Mouse (Mus musculus) Patski (cell line): ENCODE data around the gene Rnf138rt1. TPM values are rescaled to one million over a fixed set of nuclear protein-coding genes. Genes with fewer than 3 reads are reported as not detected.

Experiments
- ATAC-seq: fragments of 100-300 bp; one replicate; pipeline ENCODE4 v1.8.0; 2021
- CTCF ChIA-PET: fragments of 350-600 bp; sonication (Branson Sonifier 250); formaldehyde crosslinking; loops from one replicate; lab custom pipeline; 2022; ENCODE audit warnings: inconsistent platforms; lab: Charles Lee
- POLR2A ChIA-PET: fragments of 350-600 bp; sonication (Branson Sonifier 250); formaldehyde crosslinking; loops from one replicate; lab custom pipeline; 2022; ENCODE audit warnings: antibody characterized with exemption, inconsistent platforms; lab: Charles Lee
- DNase-seq: peaks from one replicate; pipeline ENCODE4 v3.0.0-alpha.2; 2011; ENCODE audit warnings: low read depth, low spot score
- H3K27me3 ChIP-seq: fragments of 371-371 bp; one replicate; pipeline ENCODE4 v1.5.1; 2021
- CTCF ChIP-seq: fragments of 100-300 bp; IDR thresholded peaks from one replicate; pipeline ENCODE4 v1.5.1; 2021
- in situ Hi-C: fragments of 300-500 bp; cut with MboI; formaldehyde crosslinking; loops from 3 replicates; pipeline ENCODE4 v1.11.1; 2018; ENCODE audit warnings: low pct_unique_long_range_greater_than_20kb, mixed read lengths
- polyA plus RNA-seq: library from polyadenylated mRNA; unstranded; gene quantifications from one replicate; pipeline ENCODE4 v1.2.3, GENCODE M21; 2021

The Rnf138rt1 gene
- polyA plus RNA-seq, result not detected

DNA sequence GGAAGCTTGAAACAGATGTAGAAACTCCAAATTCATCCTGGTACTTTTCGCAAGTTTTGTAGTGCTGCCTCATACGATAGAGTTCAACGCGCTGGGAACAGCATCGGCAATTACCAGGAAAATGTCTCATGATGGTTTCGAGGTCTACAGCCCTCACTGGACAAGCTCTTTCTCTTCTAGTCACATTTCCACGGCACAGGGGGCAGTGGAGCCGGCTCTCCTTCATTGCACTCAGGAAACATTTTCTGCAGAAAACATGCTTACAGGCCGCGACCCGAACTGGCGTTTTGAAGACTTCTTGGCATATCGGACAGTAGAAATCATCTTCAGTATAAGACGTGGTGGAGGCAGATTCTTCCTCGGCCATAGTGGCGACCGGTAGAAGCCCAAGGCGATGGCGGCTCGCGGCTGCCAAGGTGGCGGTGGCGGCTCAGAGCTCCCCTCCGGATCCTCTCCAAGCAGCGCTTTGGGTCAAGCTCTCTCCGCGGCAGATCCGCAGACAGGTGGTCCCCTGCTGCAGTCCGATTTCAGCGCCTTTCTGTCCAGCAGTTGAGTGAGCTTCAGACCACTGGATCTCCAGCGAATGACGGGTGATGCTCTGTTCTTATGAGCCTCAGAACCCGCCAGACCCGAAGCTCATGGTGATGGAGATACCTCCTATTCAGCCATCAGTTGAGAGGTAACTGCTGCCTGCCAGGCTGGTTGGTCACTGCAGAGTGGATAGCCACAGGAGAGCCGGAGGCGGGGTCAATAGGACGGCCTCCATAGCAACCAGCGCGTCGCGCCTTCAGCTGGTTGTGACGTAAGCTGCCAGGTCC is at the start of gene Rnf138rt1:
TSS of gene Rnf138rt1 (minus strand) at position 713 of the 818 bp plus-strand sequence.
- ATAC-seq, result no peak
- peaks cover 9% of the 10 kb centered on the region for H3K27me3 ChIP-seq
- ChIA-PET CTCF (no interaction called here), POLR2A (no interaction called here)
- TF ChIP-seq CTCF, result no peak
- in situ Hi-C loops, result no loop called here
- no peak for DNase-seq

DNA sequence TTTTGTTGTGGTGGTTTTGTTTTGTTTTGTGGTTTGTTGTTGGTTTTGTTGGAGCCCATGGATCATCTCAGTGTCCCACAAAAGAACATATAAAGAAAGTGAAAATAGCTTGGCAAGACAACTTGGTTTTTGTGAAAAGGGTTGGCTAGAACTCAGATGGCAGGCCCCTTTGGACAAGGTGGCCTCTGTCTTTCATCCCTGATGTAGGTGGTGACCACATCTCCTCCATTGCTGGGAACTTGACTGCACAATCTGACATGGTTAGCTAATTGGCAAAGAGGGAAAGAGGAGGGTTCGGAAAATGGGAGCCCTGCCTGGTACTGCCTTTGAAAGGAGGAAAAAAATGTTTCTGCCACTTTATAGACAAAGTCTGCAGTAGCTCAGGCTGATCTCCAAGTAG is 46.1 kb upstream of the Rnf138rt1 start:
- TF ChIP-seq CTCF, result no peak
- peaks cover 11% of the 10 kb centered on the region for H3K27me3 ChIP-seq
- ChIA-PET CTCF (interaction anchor here (0.7 kb wide), 1 partner anchor 24 kb away, joined by 3 read pairs; no protein-coding TSS in a partner anchor), POLR2A (no interaction called here)
- DNase-seq, result no peak
- in situ Hi-C loops, result no loop called here
- no peak for ATAC-seq

DNA sequence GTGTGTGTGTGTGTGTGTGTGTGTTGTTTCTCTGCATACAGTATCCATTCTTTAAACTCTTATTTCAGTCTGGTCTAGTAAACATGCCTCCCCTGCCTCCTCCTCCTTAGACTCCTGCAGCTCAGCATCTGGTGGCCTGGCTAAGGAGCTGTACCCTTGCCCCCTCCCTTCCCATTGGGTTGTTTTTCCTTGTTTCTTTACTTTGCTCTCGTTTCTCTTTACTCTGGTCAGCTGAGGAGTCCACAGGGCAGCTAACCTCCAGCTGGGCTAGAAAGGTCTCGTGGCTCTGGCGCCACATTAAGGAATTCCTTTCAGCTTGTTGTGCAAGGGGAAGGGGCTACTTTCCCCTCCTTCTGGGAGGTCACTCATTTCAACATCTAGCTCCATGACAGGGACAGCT is 5.2 kb upstream of the Rnf138rt1 start:
- CTCF ChIA-PET, result no interaction called here
- no peak for TF ChIP-seq CTCF
- ATAC-seq, result no peak
- POLR2A ChIA-PET, result interaction anchor here (1.5 kb wide), 1 partner anchor 15 kb away, joined by 3 read pairs; no protein-coding TSS in a partner anchor
- no peak for DNase-seq
- H3K27me3 ChIP-seq, result peaks cover 7% of the 10 kb centered on the region
- in situ Hi-C loops, result no loop called here

DNA sequence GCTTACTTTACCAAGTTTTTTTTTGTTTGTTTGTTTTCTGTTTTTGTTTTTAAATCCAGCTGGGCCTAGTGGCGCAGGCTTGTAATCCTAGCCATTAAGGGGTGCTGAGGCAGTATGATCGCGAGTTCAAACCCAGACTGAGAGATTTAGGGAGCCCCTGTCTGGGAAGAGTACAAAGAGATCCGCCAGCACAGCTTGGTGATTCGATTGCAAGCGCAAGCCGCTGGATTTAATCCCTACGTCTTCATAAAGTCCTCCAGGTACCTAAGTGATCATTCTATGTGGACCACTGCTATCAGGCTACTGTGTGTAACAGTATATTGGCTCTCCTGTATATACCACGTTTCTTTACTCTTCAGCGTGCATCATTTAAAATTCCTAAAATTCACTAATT is 303 bp upstream of the Rnf138rt1 start:
- ChIA-PET CTCF (no interaction called here), POLR2A (no interaction called here)
- DNase-seq (no peak), ATAC-seq (no peak)
- H3K27me3 ChIP-seq, result peaks cover 9% of the 10 kb centered on the region
- in situ Hi-C loops, result no loop called here
- no peak for TF ChIP-seq CTCF

DNA sequence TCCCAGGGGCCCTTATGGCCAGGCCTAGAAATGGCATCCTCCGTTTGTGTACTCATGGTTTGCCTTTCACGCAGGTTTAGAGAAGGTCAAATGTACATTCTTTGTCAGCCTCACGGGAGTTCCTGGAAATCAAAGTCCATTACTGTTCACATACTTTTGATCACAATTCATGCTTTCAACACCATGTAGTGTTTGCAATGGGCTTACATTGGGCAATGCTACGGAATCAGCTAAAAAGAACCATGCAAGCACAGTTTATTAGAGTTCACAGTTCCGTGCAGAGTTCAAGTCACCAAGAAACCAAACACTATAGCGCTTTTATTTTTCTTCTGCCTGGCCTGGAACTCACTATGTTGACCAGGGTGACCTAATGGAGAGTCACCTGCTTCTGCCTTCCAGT is 15.1 kb downstream of the Rnf138rt1 start:
- in situ Hi-C loops, result no loop called here
- CTCF ChIA-PET, result no interaction called here

DNA sequence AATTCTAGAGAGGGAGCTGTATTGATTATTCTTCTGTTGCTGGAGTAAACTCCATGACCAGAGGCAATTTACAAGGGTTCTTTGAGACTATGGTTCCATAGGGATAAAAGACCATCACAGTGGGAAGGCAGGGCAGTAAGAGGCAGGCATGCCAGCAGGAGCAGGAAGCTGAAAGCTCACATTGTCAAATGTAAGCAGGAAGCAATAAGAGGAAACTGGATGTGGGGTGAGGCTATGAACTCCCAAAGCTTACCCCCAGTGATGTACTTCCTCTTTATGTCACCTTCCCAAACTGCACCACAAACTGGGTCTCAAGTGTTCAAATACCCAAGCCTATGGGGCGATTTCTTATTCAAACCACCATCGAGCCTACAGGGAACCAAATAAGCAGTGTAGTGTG is 17.2 kb downstream of the Rnf138rt1 start:
- ChIA-PET POLR2A (no interaction called here), CTCF (no interaction called here)
- no peak for TF ChIP-seq CTCF
- ATAC-seq, result no peak
- peaks cover 17% of the 10 kb centered on the region for H3K27me3 ChIP-seq
- in situ Hi-C loops, result no loop called here
- DNase-seq, result no peak

More for the DNA sequence above, 15.1 kb downstream of the Rnf138rt1 start:
- TF ChIP-seq CTCF, result no peak
- POLR2A ChIA-PET, result no interaction called here
- no peak for ATAC-seq
- peaks cover 13% of the 10 kb centered on the region for H3K27me3 ChIP-seq
- DNase-seq, result no peak

DNA sequence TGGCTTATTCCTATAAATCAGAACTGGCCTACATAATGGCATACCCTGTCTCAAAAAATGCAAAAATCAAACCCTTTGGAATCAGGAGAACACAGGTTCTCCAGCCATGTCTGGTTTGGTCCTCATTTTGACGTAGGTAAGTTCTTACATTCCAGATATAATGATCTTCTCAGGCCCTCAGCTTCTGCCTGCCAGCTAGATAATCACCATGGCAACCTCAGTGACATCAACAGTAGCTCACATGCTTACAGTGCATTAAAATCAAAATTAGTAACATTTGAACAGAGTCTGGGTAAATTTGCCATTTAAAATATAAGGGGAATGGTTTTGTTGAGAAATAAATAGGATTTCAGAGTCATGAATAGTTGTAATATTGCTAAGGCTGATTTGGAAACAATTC is 22.2 kb downstream of the Rnf138rt1 start:
- H3K27me3 ChIP-seq, result peaks cover 4% of the 10 kb centered on the region
- in situ Hi-C loops, result no loop called here
- TF ChIP-seq CTCF, result no peak
- CTCF ChIA-PET, result no interaction called here
- POLR2A ChIA-PET, result no interaction called here
- DNase-seq (no peak), ATAC-seq (no peak)

DNA sequence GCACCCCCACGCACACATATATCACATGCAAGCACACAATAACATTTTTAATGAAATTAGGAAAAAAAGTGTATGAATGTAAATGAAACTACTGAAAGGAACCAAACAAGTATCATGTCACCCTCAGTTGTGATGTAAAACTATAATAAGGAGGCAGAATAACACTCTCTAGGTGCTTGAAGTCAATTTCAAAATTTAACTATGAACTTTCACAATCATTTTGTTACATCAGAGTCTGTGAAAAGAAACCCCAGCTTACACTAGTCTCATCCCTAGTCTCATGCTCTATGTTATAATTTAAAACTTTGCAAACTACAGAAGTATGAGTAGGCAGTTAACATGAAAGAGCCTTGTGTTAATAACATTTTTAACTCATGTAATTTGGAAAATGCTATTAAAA is 27.0 kb downstream of the Rnf138rt1 start:
- ChIA-PET CTCF (no interaction called here), POLR2A (no interaction called here)
- no peak for TF ChIP-seq CTCF
- in situ Hi-C loops, result no loop called here
- DNase-seq, result no peak
- ATAC-seq, result no peak
- peaks cover 19% of the 10 kb centered on the region for H3K27me3 ChIP-seq

DNA sequence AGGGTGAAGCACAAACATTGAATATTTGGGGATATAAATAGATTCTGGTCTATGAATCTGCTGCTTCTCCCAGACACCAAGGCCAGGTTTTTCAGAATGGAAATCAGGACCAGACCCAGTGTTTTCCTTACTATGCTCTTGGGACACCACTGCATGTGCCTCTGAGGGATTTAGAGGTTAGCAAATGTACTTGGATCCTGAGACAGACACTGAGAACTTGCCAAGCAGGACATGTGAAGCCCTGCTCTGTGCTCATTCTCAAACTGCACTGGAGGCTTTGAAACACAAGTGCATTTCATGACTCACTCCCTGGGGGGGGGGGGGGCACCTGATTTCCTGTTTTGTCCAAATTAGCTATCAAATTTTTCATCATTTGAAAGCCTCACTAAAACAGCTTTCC is 37.5 kb downstream of the Rnf138rt1 start:
- DNase-seq (no peak), ATAC-seq (no peak)
- in situ Hi-C loops, result no loop called here
- H3K27me3 ChIP-seq, result peaks cover 18% of the 10 kb centered on the region
- POLR2A ChIA-PET, result interaction anchor here (0.7 kb wide), 1 partner anchor 13 kb away, joined by 6 read pairs; no protein-coding TSS in a partner anchor
- CTCF ChIA-PET, result interaction anchor here (1.4 kb wide), 1 partner anchor 23 kb away, joined by 4 read pairs; no protein-coding TSS in a partner anchor
- no peak for TF ChIP-seq CTCF

DNA sequence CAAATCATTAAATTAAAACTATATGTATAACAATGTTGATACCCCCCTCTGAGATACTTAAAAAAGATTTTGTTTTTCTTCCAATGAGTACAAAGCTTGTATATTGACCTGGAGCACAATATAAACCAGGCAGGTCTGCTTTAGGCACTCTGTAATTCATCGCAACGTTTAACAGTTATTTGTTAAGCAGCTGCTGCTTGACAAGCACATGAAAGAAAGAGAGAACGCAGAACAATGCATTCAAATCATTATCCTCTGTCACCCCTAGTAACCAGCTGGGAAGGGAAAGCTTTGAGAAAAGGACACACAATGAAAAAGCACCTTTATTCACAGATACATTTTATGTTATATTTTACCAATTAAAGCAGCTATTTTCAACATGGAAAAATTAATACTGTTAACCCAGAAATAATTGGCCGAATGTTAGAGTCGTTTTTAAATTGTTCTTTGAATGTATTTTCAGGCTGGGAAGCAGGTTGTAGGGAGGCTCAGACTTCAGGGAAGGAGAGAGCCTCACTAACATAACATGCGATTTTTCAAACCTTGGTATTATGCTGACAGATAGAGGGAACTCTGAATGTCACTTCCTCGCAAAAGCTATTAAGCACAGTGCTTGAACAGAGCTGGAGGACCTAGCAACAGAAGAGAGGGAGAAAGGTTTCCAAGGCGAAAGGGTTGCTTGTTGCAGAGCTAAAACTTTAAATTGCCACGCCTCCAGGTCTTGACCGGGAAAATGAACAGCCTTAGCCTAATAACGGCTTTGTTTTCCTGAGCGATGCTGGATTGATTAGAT is 38.1 kb downstream of the Rnf138rt1 start:
- POLR2A ChIA-PET, result interaction anchor here (0.6 kb wide), 1 partner anchor 11 kb away, joined by 4 read pairs; no protein-coding TSS in a partner anchor
- CTCF ChIA-PET, result no interaction called here
- no peak for TF ChIP-seq CTCF
- H3K27me3 ChIP-seq, result peaks cover 12% of the 10 kb centered on the region
- ATAC-seq, result no peak
- in situ Hi-C loops, result no loop called here
- DNase-seq, result no peak

DNA sequence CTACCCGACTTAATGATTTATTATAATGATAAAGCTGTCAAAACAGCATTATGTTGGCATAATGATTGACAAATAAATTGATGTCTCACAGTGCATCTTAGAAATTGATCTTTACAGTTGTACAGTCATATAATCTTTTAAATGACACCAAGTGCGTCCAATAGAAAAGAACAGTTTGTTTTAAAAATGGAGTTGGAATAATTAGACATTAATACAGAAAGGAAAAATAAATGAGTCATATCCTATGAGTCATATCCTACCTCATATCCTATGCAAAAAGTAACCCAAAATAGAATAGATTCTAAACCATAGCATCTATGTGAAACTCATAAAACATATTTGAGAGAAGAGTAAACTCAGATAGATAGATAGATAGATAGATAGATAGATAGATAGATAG is 40.5 kb downstream of the Rnf138rt1 start:
- H3K27me3 ChIP-seq, result peaks cover 11% of the 10 kb centered on the region
- ATAC-seq (no peak), DNase-seq (no peak)
- CTCF ChIA-PET, result no interaction called here
- POLR2A ChIA-PET, result no interaction called here
- in situ Hi-C loops, result no loop called here
- no peak for TF ChIP-seq CTCF

Other genes with a start within 250 kb of the Rnf138rt1 start
- gene Grpr, start 211.7 kb downstream of the Rnf138rt1 start, polyA plus RNA-seq, result not detected
- 12.3 TPM for gene Ap1s2, start 147.7 kb upstream of the Rnf138rt1 start, polyA plus RNA-seq
- 42.8 TPM for gene Zrsr2, start 197.3 kb upstream of the Rnf138rt1 start, polyA plus RNA-seq